Mouse (Mus musculus): ENCODE results near the gene Zhx3. TPM values are rescaled to one million over a fixed set of nuclear protein-coding genes. Genes with fewer than 3 reads are reported as not detected.

The Zhx3 gene
- polyA plus RNA-seq, 2 experiments, result 0.73 to 1.6 TPM

GRCm38 (mm10) chr2:160876115-160876514, 3.3 kb upstream of the Zhx3 start:
- 67% methylated on average over 4 of the region's 4 CpGs for WGBS (ENCODE audit: insufficient replicate concordance)
- Histone ChIP-seq H3K4me1 (replicated peaks; ENCODE audit: control insufficient read depth in 2 of 2, insufficient read depth in 2 of 2, low read length in 1 of 2) (peaks cover 0 to 9% of the 10 kb centered on the region in 2 experiments; a peak in 2 of 4 replicates), H3K4me2 (ENCODE audit: low read depth) (no peak overlapping the region), H3K27ac (no peak overlapping the region), H3K36me3 (replicated peaks; ENCODE audit: control insufficient read depth, insufficient read depth, low read depth) (no peaks in the 10 kb centered on the region), H3K9ac (replicated peaks) (no peak overlapping the region), H3K27me3 (ENCODE audit: control insufficient read depth, insufficient read depth, low read length) (no peaks in the 10 kb centered on the region), H3K9me3 (ENCODE audit: control insufficient read depth, low read length) (peaks cover 3% of the 10 kb centered on the region), H3K4me3 (ENCODE audit: insufficient read depth in 1 of 2, low read depth in 2 of 2, low read length in 2 of 2) (no peak overlapping the region)
- no peak for TF ChIP-seq EP300 (IDR thresholded peaks at IDR 0.05; ENCODE audit: low read depth)
- peak; percentile 53; the same call in 1 of the 2 replicates for TF ChIP-seq CTCF (IDR thresholded peaks at IDR 0.05; ENCODE audit: low read depth)
- DNase-seq (ENCODE audit: low read depth in 3 of 3, low spot score in 3 of 3) (no peak), ATAC-seq (ENCODE audit: insufficient read depth) (no peak)

GRCm38 (mm10) chr2:160874231-160874877, 1.6 kb upstream of the Zhx3 start:
- Histone ChIP-seq H3K4me3 (ENCODE audit: insufficient read depth in 1 of 2, low read depth in 2 of 2, low read length in 2 of 2) (no peak overlapping the region), H3K9ac (replicated peaks) (no peak overlapping the region), H3K27me3 (ENCODE audit: control insufficient read depth, insufficient read depth, low read length) (no peaks in the 10 kb centered on the region), H3K9me3 (ENCODE audit: control insufficient read depth, low read length) (peaks cover 3% of the 10 kb centered on the region), H3K36me3 (replicated peaks; ENCODE audit: control insufficient read depth, insufficient read depth, low read depth) (no peaks in the 10 kb centered on the region), H3K4me2 (ENCODE audit: low read depth) (no peak overlapping the region), H3K4me1 (replicated peaks; ENCODE audit: control insufficient read depth in 2 of 2, insufficient read depth in 2 of 2, low read length in 1 of 2) (peaks cover 0 to 10% of the 10 kb centered on the region in 2 experiments; a peak in 2 of 4 replicates), H3K27ac (no peak overlapping the region)
- TF ChIP-seq EP300 (IDR thresholded peaks at IDR 0.05; ENCODE audit: low read depth) (no peak), CTCF (IDR thresholded peaks at IDR 0.05; ENCODE audit: low read depth) (no peak)
- DNase-seq (ENCODE audit: low read depth in 3 of 3, low spot score in 3 of 3) (no peak), ATAC-seq (ENCODE audit: insufficient read depth) (no peak)
- 49% methylated on average over 5 of the region's 5 CpGs for WGBS (ENCODE audit: insufficient replicate concordance)

- TF ChIP-seq EP300 (IDR thresholded peaks at IDR 0.05; ENCODE audit: low read depth), result no peak
- no peak for TF ChIP-seq CTCF (IDR thresholded peaks at IDR 0.05; ENCODE audit: low read depth)
- H3K4me2 ChIP-seq (ENCODE audit: low read depth), result peak overlapping the region; percentile 64
- ATAC-seq (ENCODE audit: insufficient read depth), result peak; percentile 89
- H3K4me1 ChIP-seq (replicated peaks; ENCODE audit: control insufficient read depth in 2 of 2, insufficient read depth in 2 of 2, low read length in 1 of 2), result peaks cover 0 to 10% of the 10 kb centered on the region in 2 experiments; a peak in 2 of 4 replicates
- DNase-seq (ENCODE audit: low read depth in 3 of 3, low spot score in 3 of 3), result peak; percentile 33 to 48 (median 35)
- no peak overlapping the region; the same call in 1 of the 2 replicates for H3K27ac ChIP-seq
- WGBS (ENCODE audit: insufficient replicate concordance), result under 1% methylated on average over 44 of the region's 47 CpGs
- peak overlapping the region; percentile 62 for H3K9ac ChIP-seq (replicated peaks)
- H3K9me3 ChIP-seq (ENCODE audit: control insufficient read depth, low read length), result peaks cover 3% of the 10 kb centered on the region
- H3K27me3 ChIP-seq (ENCODE audit: control insufficient read depth, insufficient read depth, low read length), result no peaks in the 10 kb centered on the region
- H3K4me3 ChIP-seq (ENCODE audit: insufficient read depth in 1 of 2, low read depth in 2 of 2, low read length in 2 of 2), result peak overlapping the region; percentile 59 to 63
- H3K36me3 ChIP-seq (replicated peaks; ENCODE audit: control insufficient read depth, insufficient read depth, low read depth), result no peaks in the 10 kb centered on the region
Observed at GRCm38 (mm10) chr2:160872395-160872794, 403 bp downstream of the Zhx3 start.

- no peaks in the 10 kb centered on the region for H3K27me3 ChIP-seq (ENCODE audit: control insufficient read depth, insufficient read depth, low read length)
- no peak overlapping the region for H3K4me3 ChIP-seq (ENCODE audit: insufficient read depth in 1 of 2, low read depth in 2 of 2, low read length in 2 of 2)
- H3K4me2 ChIP-seq (ENCODE audit: low read depth), result no peak overlapping the region
- TF ChIP-seq CTCF (IDR thresholded peaks at IDR 0.05; ENCODE audit: low read depth), result no peak
- TF ChIP-seq EP300 (IDR thresholded peaks at IDR 0.05; ENCODE audit: low read depth), result no peak
- DNase-seq (ENCODE audit: low read depth in 3 of 3, low spot score in 3 of 3) (no peak), ATAC-seq (ENCODE audit: insufficient read depth) (no peak)
- H3K4me1 ChIP-seq (replicated peaks; ENCODE audit: control insufficient read depth in 2 of 2, insufficient read depth in 2 of 2, low read length in 1 of 2), result peaks cover 0 to 10% of the 10 kb centered on the region in 2 experiments; a peak in 2 of 4 replicates
- H3K36me3 ChIP-seq (replicated peaks; ENCODE audit: control insufficient read depth, insufficient read depth, low read depth), result no peaks in the 10 kb centered on the region
- 70% methylated on average over 3 of the region's 3 CpGs for WGBS (ENCODE audit: insufficient replicate concordance)
- H3K9ac ChIP-seq (replicated peaks), result no peak overlapping the region
- peaks cover 3% of the 10 kb centered on the region for H3K9me3 ChIP-seq (ENCODE audit: control insufficient read depth, low read length)
- H3K27ac ChIP-seq, result no peak overlapping the region
Observed at GRCm38 (mm10) chr2:160871310-160871709, 1.5 kb downstream of the Zhx3 start.

GRCm38 (mm10) chr2:160869446-160869845, 3.4 kb downstream of the Zhx3 start:
- TF ChIP-seq EP300 (IDR thresholded peaks at IDR 0.05; ENCODE audit: low read depth) (no peak), CTCF (IDR thresholded peaks at IDR 0.05; ENCODE audit: low read depth) (no peak)
- H3K27me3 ChIP-seq (ENCODE audit: control insufficient read depth, insufficient read depth, low read length), result no peaks in the 10 kb centered on the region; the same call in 1 of the 2 replicates
- no peak overlapping the region for H3K9ac ChIP-seq (replicated peaks)
- 56% methylated on average over 3 of the region's 3 CpGs for WGBS (ENCODE audit: insufficient replicate concordance)
- no peak overlapping the region for H3K4me2 ChIP-seq (ENCODE audit: low read depth)
- H3K4me1 ChIP-seq (replicated peaks; ENCODE audit: control insufficient read depth in 2 of 2, insufficient read depth in 2 of 2, low read length in 1 of 2), result peaks cover 0 to 10% of the 10 kb centered on the region in 2 experiments; a peak in 2 of 4 replicates
- no peak overlapping the region for H3K27ac ChIP-seq
- H3K4me3 ChIP-seq (ENCODE audit: insufficient read depth in 1 of 2, low read depth in 2 of 2, low read length in 2 of 2), result no peak overlapping the region
- no peaks in the 10 kb centered on the region for H3K36me3 ChIP-seq (replicated peaks; ENCODE audit: control insufficient read depth, insufficient read depth, low read depth)
- DNase-seq (ENCODE audit: low read depth in 3 of 3, low spot score in 3 of 3) (no peak), ATAC-seq (ENCODE audit: insufficient read depth) (no peak)
- H3K9me3 ChIP-seq (ENCODE audit: control insufficient read depth, low read length), result no peaks in the 10 kb centered on the region
